In genomic region chr1:146807765-146808164, GRCm38 (mm10) we compare ENCODE assay signal across 20 mouse cellular contexts.
DNase-seq lines count a peak whose midpoint lies in the region; ATAC-seq and TF ChIP-seq lines count a peak whose summit lies in the region.
"Had no signal": no experiment of that assay in that cellular context is flagged by ENCODE, and none has a peak within 500 bp of the region (broad histone marks: within the 10 kb centered on the region; RNA-seq: fewer than 3 reads in every experiment).

No protein-coding gene starts in this region.

- H3K27ac ChIP-seq in embryonic facial prominence, embryonic 11.5 days (replicated peaks; ENCODE audit: low read depth, low read length): no peak overlapping the region
- no peak overlapping the region for H3K27ac ChIP-seq in embryonic facial prominence, embryonic 10.5 days (replicated peaks)
- no peak overlapping the region for H3K27ac ChIP-seq in forebrain, embryonic 14.5 days (ENCODE audit: low read depth, low read length)
- H3K27ac ChIP-seq in forebrain, embryonic 15.5 days (replicated peaks): no peak overlapping the region
- H3K27ac ChIP-seq: embryonic facial prominence, embryonic 13.5 days; forebrain, embryonic 13.5 days; hindbrain, embryonic 10.5 days; hindbrain, embryonic 14.5 days; intestine, embryonic 15.5 days had no signal

- H3K9me3 ChIP-seq in embryonic facial prominence, embryonic 11.5 days (replicated peaks; ENCODE audit: control insufficient read depth, low read length): no peaks in the 10 kb centered on the region
- H3K9me3 ChIP-seq in embryonic facial prominence, embryonic 10.5 days: no peaks in the 10 kb centered on the region
- no peaks in the 10 kb centered on the region for H3K9me3 ChIP-seq in forebrain, embryonic 14.5 days (replicated peaks; ENCODE audit: control insufficient read depth, low read length)
- no peaks in the 10 kb centered on the region for H3K9me3 ChIP-seq in forebrain, embryonic 15.5 days
- H3K9me3 ChIP-seq: embryonic facial prominence, embryonic 13.5 days; forebrain, embryonic 13.5 days; heart, embryonic 12.5 days; hindbrain, embryonic 10.5 days; intestine, embryonic 15.5 days had no signal

- no peaks in the 10 kb centered on the region for H3K27me3 ChIP-seq in embryonic facial prominence, embryonic 11.5 days (ENCODE audit: control insufficient read depth, insufficient read depth, low read length)
- H3K27me3 ChIP-seq in embryonic facial prominence, embryonic 10.5 days (replicated peaks; ENCODE audit: low read depth, poor library complexity, severe bottlenecking): no peaks in the 10 kb centered on the region
- no peaks in the 10 kb centered on the region for H3K27me3 ChIP-seq in C2C12 (ENCODE audit: control insufficient read depth, insufficient read depth, insufficient read length)
- no peaks in the 10 kb centered on the region for H3K27me3 ChIP-seq in forebrain, embryonic 14.5 days (replicated peaks; ENCODE audit: control insufficient read depth, insufficient read depth, low read length)
- H3K27me3 ChIP-seq in forebrain, embryonic 15.5 days: no peaks in the 10 kb centered on the region
- H3K27me3 ChIP-seq: embryonic facial prominence, embryonic 13.5 days; forebrain, embryonic 13.5 days; heart, embryonic 12.5 days; intestine, embryonic 15.5 days had no signal

- TF ChIP-seq CTCF in C2C12 (IDR thresholded peaks at IDR 0.05; ENCODE audit: control insufficient read depth, insufficient read depth, insufficient read length): no peak

- ATAC-seq in embryonic facial prominence, embryonic 11.5 days (replicated peaks; ENCODE audit: insufficient number of reproducible peaks, low FRiP score, low TSS enrichment, low read depth): no peak
- ATAC-seq in neutrophil, adult 5-6 weeks (ENCODE audit: extremely low read depth, insufficient number of reproducible peaks, low FRiP score, poor library complexity, severe bottlenecking): peak; percentile 82
- no peak for ATAC-seq in forebrain, embryonic 14.5 days
- ATAC-seq in forebrain, embryonic 15.5 days (replicated peaks): no peak
- ATAC-seq: forebrain, embryonic 13.5 days; intestine, embryonic 15.5 days had no signal

- H3K9ac ChIP-seq in embryonic facial prominence, embryonic 11.5 days (replicated peaks; ENCODE audit: low read length): no peak overlapping the region
- no peak overlapping the region for H3K9ac ChIP-seq in forebrain, embryonic 14.5 days (ENCODE audit: low read length)
- no peak overlapping the region for H3K9ac ChIP-seq in forebrain, embryonic 15.5 days (replicated peaks)
- H3K9ac ChIP-seq: embryonic facial prominence, embryonic 13.5 days; forebrain, embryonic 13.5 days; heart, embryonic 12.5 days; hindbrain, embryonic 14.5 days; intestine, embryonic 15.5 days had no signal

- H3ac ChIP-seq in C2C12 (ENCODE audit: control insufficient read depth, insufficient read length, low read depth): no peak overlapping the region

- H3K4me1 ChIP-seq in embryonic facial prominence, embryonic 11.5 days (ENCODE audit: control insufficient read depth, insufficient read depth, low read length): no peaks in the 10 kb centered on the region
- H3K4me1 ChIP-seq in embryonic facial prominence, embryonic 10.5 days: no peaks in the 10 kb centered on the region
- H3K4me1 ChIP-seq in forebrain, embryonic 14.5 days (ENCODE audit: control insufficient read depth, insufficient read depth, low read length): no peaks in the 10 kb centered on the region
- H3K4me1 ChIP-seq in forebrain, embryonic 15.5 days: no peaks in the 10 kb centered on the region
- H3K4me1 ChIP-seq: embryonic facial prominence, embryonic 13.5 days; forebrain, embryonic 13.5 days; heart, embryonic 12.5 days; hindbrain, embryonic 10.5 days; intestine, embryonic 15.5 days had no signal

- 65% methylated on average over 4 of the region's 4 CpGs for WGBS in embryonic facial prominence, embryonic 11.5 days
- 78% methylated on average over 4 of the region's 4 CpGs for WGBS in embryonic facial prominence, embryonic 10.5 days
- 78% methylated on average over 4 of the region's 4 CpGs for WGBS in forebrain, embryonic 14.5 days
- 74% methylated on average over 4 of the region's 4 CpGs for WGBS in forebrain, embryonic 15.5 days

- peak; percentile 9 for DNase-seq in embryonic facial prominence, embryonic 11.5 days (ENCODE audit: low spot score)
- no peak for DNase-seq in embryonic facial prominence, embryonic 10.5 days (ENCODE audit: low spot score)
- DNase-seq in NIH3T3 (ENCODE audit: low read depth) (peak; percentile 4), liver (no peak)
- no peak for DNase-seq in forebrain, embryonic 14.5 days (ENCODE audit: low spot score)
- DNase-seq: adrenal gland, adult 2 months; adrenal gland, postnatal 25 days; cerebellum, adult 8-10 months; cerebellum, postnatal 14 days; embryo, embryonic 11 days; gastrocnemius, postnatal 14 days had no signal

- H3K4me3 ChIP-seq in embryonic facial prominence, embryonic 11.5 days (ENCODE audit: low read depth, low read length): no peak overlapping the region
- no peak overlapping the region for H3K4me3 ChIP-seq in embryonic facial prominence, embryonic 10.5 days
- no peak overlapping the region for H3K4me3 ChIP-seq in C2C12 (ENCODE audit: insufficient read depth, poor library complexity, severe bottlenecking)
- H3K4me3 ChIP-seq in forebrain, embryonic 14.5 days (ENCODE audit: low read depth, low read length): no peak overlapping the region
- no peak overlapping the region for H3K4me3 ChIP-seq in forebrain, embryonic 15.5 days
- H3K4me3 ChIP-seq: embryonic facial prominence, embryonic 13.5 days; forebrain, embryonic 13.5 days; heart, embryonic 12.5 days; hindbrain, embryonic 10.5 days; intestine, embryonic 15.5 days had no signal

- H3K36me3 ChIP-seq in embryonic facial prominence, embryonic 11.5 days (replicated peaks; ENCODE audit: control insufficient read depth, insufficient read depth, low read depth, low read length): no peaks in the 10 kb centered on the region
- no peaks in the 10 kb centered on the region for H3K36me3 ChIP-seq in embryonic facial prominence, embryonic 10.5 days (replicated peaks)
- no peaks in the 10 kb centered on the region for H3K36me3 ChIP-seq in C2C12 (ENCODE audit: control insufficient read depth, insufficient read depth)
- no peaks in the 10 kb centered on the region for H3K36me3 ChIP-seq in forebrain, embryonic 14.5 days (ENCODE audit: control insufficient read depth, insufficient read depth, low read length)
- H3K36me3 ChIP-seq in forebrain, embryonic 15.5 days: no peaks in the 10 kb centered on the region
- H3K36me3 ChIP-seq: embryonic facial prominence, embryonic 13.5 days; heart, embryonic 12.5 days; hindbrain, embryonic 10.5 days; intestine, embryonic 15.5 days had no signal

- H3K4me2 ChIP-seq in embryonic facial prominence, embryonic 11.5 days (ENCODE audit: low read depth, low read length): no peak overlapping the region
- no peak overlapping the region for H3K4me2 ChIP-seq in forebrain, embryonic 14.5 days (ENCODE audit: low read length)
- H3K4me2 ChIP-seq in forebrain, embryonic 15.5 days (replicated peaks): no peak overlapping the region
- H3K4me2 ChIP-seq: embryonic facial prominence, embryonic 13.5 days; forebrain, embryonic 13.5 days; heart, embryonic 12.5 days; hindbrain, embryonic 14.5 days; intestine, embryonic 15.5 days had no signal

- no peaks in the 10 kb centered on the region for H3K79me2 ChIP-seq in C2C12 (ENCODE audit: control insufficient read depth, insufficient read depth)

- H3K79me3 ChIP-seq in C2C12 (ENCODE audit: low read depth): no peaks in the 10 kb centered on the region

TF ChIP-seq in C2C12, 6 proteins besides CTCF, POLR2A, EP300 and RAD21:
- TF ChIP-seq USF1 (IDR thresholded peaks at IDR 0.05; ENCODE audit: low read depth) (peak; percentile 24), MYOG (IDR thresholded peaks at IDR 0.05; ENCODE audit: control insufficient read depth, extremely low read depth, insufficient read length) (no peak)
TF ChIP-seq in C2C12: peak in this region for 1.

Comparison
In these comparisons a context has a peak if more than half of its experiments do, and no peak if none do; other contexts are left out.
1. DNase-seq: peak in embryonic facial prominence, embryonic 11.5 days (single experiment) and NIH3T3 (single experiment); none in embryonic facial prominence, embryonic 10.5 days (single experiment), forebrain, embryonic 14.5 days (single experiment) and liver (single experiment).